Mouse (Mus musculus) cortical plate, adult 2 months (tissue): Measurements from ENCODE around the gene Csf1.

Source experiments
- CTCF ChIP-seq: fragments of 200-500 bp; IDR thresholded peaks from 2 replicates; pipeline ENCODE4 v1.5.1; 2011; ENCODE audit warnings: mild to moderate bottlenecking, control low read depth, low read length; ENCODE audit not compliant: insufficient read depth; ENCODE audit errors: extremely low read depth
- POLR2A ChIP-seq: fragments of 200-500 bp; IDR thresholded peaks from 2 replicates; pipeline ENCODE4 v1.6.1; 2011; ENCODE audit warnings: mild to moderate bottlenecking, low read length, control low read depth; ENCODE audit not compliant: insufficient read depth; ENCODE audit errors: extremely low read depth

GRCm38 (mm10) chr3:107730236-107730635, 30.0 kb downstream of the Csf1 start:
- no peak for TF ChIP-seq CTCF
- TF ChIP-seq POLR2A = no peak
